Mouse (Mus musculus): Measurements from ENCODE around the gene Rln1.

The Rln1 gene

GRCm38 (mm10) chr19:29296166-29296565 is 38.3 kb downstream of the Rln1 start:
- no peak for DNase-seq (ENCODE audit: low spot score)

GRCm38 (mm10) chr19:29294756-29295155 is 39.7 kb downstream of the Rln1 start:
- no peak for DNase-seq (ENCODE audit: low spot score)

GRCm38 (mm10) chr19:29292546-29292945 is 41.9 kb downstream of the Rln1 start:
- no peak for DNase-seq (ENCODE audit: low spot score)

- DNase-seq (ENCODE audit: low spot score), result no peak
Observed at GRCm38 (mm10) chr19:29291532-29291931, 42.9 kb downstream of the Rln1 start.

- no peak for DNase-seq (ENCODE audit: low spot score)
Observed at GRCm38 (mm10) chr19:29287863-29288262, 46.6 kb downstream of the Rln1 start.

GRCm38 (mm10) chr19:29285451-29285869 is 49.0 kb downstream of the Rln1 start:
- DNase-seq (ENCODE audit: low spot score), result no peak

All from left cerebral cortex, adult 11 months (tissue).